Mouse (Mus musculus) layer of hippocampus, adult 6 months (tissue): ENCODE measurements around the gene Me1. TPM values are rescaled to one million over a fixed set of nuclear protein-coding genes. Genes with fewer than 3 reads are reported as not detected.

Experiments
- long read RNA-seq, 2 experiments: library from polyadenylated mRNA; unstranded; transcript quantifications; one replicate each; pipeline ENCODE4 v2.0.0; 2019 to 2020
- polyA plus RNA-seq: library from polyadenylated mRNA; unstranded; fragments of <200 nt; fragmentation: Nextera tagmentation; gene quantifications from 2 replicates; pipeline ENCODE4 v1.2.3, GENCODE M21; 2021

Gene Me1
- 21.2 and 23.2 TPM in 2 replicates for polyA plus RNA-seq
- long read RNA-seq, experiment 1, transcript Me1-201 (14 exons, 3,288 nt): major isoform, 35 of 53 reads
- long read RNA-seq, experiment 1, partial matches to known transcripts: 11 of 53 reads
- long read RNA-seq, experiment 1, other reads (novel, unspliced or antisense): 7 of 53 reads
- long read RNA-seq, experiment 2, transcript Me1-201 (14 exons, 3,288 nt): major isoform, 141 of 166 reads
- long read RNA-seq, experiment 2, partial matches to known transcripts: 15 of 166 reads
- long read RNA-seq, experiment 2, other reads (novel, unspliced or antisense): 10 of 166 reads

DNA sequence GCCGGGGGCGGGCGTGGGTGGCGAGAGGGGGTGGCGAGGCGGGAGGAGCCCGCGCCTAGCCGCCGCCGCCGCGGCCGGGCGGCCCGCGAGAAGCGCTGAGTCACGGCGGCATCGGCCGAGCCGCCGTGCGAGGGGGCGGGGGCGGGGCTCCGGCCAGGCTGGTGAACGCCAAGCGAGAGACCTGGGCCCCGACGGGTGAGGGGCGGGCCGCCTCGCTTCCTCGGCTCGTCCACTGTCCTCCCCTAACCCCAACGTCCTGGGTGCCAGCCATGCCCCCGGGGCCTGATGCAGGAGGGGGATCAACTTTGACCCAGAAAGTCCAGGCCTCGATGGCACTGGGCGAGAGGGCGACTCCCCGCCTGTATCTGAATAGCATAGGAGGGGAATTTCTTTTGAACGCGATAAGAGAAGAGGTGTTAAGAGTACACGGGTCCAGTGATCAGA, at the start of gene Me1:
Me1 (minus strand) TSS at position 136 of the 444 bp plus-strand sequence.

DNA sequence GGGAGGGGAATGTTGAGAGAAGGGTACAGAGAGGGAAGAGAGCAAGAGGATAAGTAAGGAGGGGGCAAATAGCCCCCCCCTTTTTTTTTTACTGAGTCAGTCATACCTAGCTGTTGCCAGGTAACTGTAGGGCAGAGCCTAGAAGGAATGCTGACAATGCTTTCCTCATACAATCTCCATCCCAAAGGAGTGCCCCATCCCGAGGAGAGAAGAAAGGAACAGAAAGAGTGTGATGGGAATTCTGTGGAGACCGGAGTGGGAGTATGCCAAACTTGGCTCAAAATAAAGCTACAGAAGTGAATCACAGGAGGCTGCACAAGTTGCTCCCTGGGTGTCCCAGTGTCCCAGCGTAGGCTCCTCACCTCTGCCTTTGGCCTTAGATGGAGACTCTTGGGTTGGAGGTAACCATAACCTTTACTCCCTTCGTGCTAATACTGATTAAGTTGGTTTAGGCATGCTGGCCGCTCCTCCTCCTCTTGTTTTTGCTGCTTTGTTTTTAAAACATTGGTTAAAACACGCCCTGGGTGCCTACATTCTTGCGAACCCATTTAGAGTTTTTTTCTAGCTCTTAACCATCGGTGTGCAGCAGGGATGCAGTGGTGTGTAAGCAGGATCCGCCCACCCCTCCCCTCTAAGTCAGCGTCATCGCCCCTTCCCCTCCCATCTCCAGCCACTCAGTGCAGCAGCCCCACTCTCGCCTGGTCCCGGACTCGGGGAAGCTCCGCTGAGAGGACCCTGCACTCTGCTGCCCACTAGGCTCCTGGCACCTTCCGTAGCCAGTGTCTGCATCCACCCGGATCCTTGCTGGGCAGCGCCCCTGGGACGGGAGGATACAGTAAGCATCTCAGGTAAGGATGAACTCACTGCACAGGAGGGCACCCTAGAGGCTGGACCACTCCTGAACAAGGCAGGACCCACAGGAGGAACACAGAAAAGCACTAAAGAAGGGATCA, 47.5 kb upstream of the Me1 start, which contains the start of gene Prss35:
Prss35 (plus strand) TSS at position 691 of the 953 bp plus-strand sequence.

DNA sequence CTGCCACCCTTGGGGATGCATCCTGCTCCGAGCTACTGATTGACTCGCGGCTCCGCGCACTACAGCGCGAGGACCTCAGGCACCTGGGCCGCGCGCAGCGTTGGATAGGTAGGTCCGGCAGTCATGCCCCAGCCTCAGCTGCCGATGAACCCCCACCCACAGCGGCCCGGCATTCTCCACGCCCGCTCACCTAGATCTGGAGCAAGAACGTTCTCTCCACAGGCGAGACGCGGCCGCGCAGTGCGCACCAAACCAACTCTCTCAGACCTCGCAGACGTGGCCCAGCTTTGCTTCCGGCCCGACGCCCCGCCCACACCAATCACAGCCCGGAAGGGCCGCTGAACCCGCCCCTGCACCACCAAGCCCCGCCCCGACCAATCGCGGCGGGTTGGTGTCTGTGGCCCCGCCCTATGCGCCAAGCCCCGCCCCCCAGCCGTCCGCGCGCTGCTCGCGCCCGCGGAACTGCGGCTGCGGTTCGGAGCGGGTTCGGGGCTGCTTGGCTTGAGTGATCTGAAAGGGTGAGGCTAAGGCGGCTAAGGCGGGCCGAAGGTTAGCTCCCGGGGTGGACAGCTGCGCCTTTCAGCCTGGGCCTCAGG, 124.1 kb downstream of the Me1 start, which contains the start of the genes Pgm3 and Rwdd2a:
Pgm3 (minus strand) TSS at position 303 of the 596 bp plus-strand sequence.
Rwdd2a (plus strand) TSS at position 452 of the 596 bp plus-strand sequence.

Other genes starting within 250 kb of the Me1 start
- gene Ube2cbp, start 231.0 kb downstream of the Me1 start, polyA plus RNA-seq: 2.4 and 2.8 TPM in 2 replicates
- 6.1 and 7.1 TPM in 2 replicates for gene Dop1a, start 228.8 kb downstream of the Me1 start, polyA plus RNA-seq
- gene Pgm3, start 124.1 kb downstream of the Me1 start, polyA plus RNA-seq: 12.0 and 13.4 TPM in 2 replicates
- gene Rwdd2a, start 124.0 kb downstream of the Me1 start, polyA plus RNA-seq: 59.9 and 63.3 TPM in 2 replicates
- 2.3 and 2.5 TPM in 2 replicates for gene Prss35, start 47.7 kb upstream of the Me1 start, polyA plus RNA-seq
- gene Snap91, start 184.7 kb upstream of the Me1 start, polyA plus RNA-seq: 66.5 and 67.0 TPM in 2 replicates